Mouse (Mus musculus): ENCODE measurements around the gene Mylk4. TPM values are rescaled to one million over a fixed set of nuclear protein-coding genes. Genes with fewer than 3 reads are reported as not detected.

Mylk4 gene
- 0.40 and 0.52 TPM in 2 replicates for polyA plus RNA-seq (2015; fragmentation: Nextera tagmentation; extraction: Ambion mirVana)

- Histone ChIP-seq H3K9me3 (replicated peaks) (no peaks in the 10 kb centered on the region), H3K4me3 (replicated peaks) (no peak within 1 kb of the TSS), H3K27me3 (replicated peaks) (no peaks in the 10 kb centered on the region), H3K36me3 (no peaks in the 10 kb centered on the region), H3K4me1 (no peaks in the 10 kb centered on the region), H3K9ac (replicated peaks) (no peak within 1 kb of the TSS), H3K4me2 (no peak within 1 kb of the TSS), H3K27ac (replicated peaks) (no peak within 1 kb of the TSS)
- no peak for ATAC-seq (ENCODE audit: low FRiP score)
- 84% methylated on average over 8 of the region's 8 CpGs for WGBS
Measured at GRCm38 (mm10) chr13:32783816-32784215, at the start of gene Mylk4. Gene Mylk4, minus strand, starts transcription at chr13:32783954.

- Histone ChIP-seq H3K27ac (replicated peaks) (no peak overlapping the region), H3K9ac (replicated peaks) (no peak overlapping the region), H3K36me3 (no peaks in the 10 kb centered on the region), H3K9me3 (replicated peaks) (no peaks in the 10 kb centered on the region), H3K4me1 (0 out of 2 replicates have a peak, but pooled peaks cover 4% of the 10 kb centered on the region), H3K27me3 (replicated peaks) (no peaks in the 10 kb centered on the region), H3K4me3 (replicated peaks) (no peak overlapping the region), H3K4me2 (no peak overlapping the region)
- WGBS = 75% methylated on average over 6 of the region's 6 CpGs
- no peak for ATAC-seq (ENCODE audit: low FRiP score)
Measured at GRCm38 (mm10) chr13:32833237-32833636, 49.5 kb upstream of the Mylk4 start.

- Histone ChIP-seq H3K9me3 (replicated peaks) (no peaks in the 10 kb centered on the region), H3K4me2 (no peak overlapping the region), H3K9ac (replicated peaks) (no peak overlapping the region), H3K27me3 (replicated peaks) (no peaks in the 10 kb centered on the region), H3K36me3 (no peaks in the 10 kb centered on the region), H3K4me3 (replicated peaks) (no peak overlapping the region), H3K27ac (replicated peaks) (no peak overlapping the region), H3K4me1 (0 out of 2 replicates have a peak, but pooled peaks cover 4% of the 10 kb centered on the region)
- WGBS = 75% methylated on average over 3 of the region's 3 CpGs
- no peak for ATAC-seq (ENCODE audit: low FRiP score)
Measured at GRCm38 (mm10) chr13:32832776-32833175, 49.0 kb upstream of the Mylk4 start.

DNA sequence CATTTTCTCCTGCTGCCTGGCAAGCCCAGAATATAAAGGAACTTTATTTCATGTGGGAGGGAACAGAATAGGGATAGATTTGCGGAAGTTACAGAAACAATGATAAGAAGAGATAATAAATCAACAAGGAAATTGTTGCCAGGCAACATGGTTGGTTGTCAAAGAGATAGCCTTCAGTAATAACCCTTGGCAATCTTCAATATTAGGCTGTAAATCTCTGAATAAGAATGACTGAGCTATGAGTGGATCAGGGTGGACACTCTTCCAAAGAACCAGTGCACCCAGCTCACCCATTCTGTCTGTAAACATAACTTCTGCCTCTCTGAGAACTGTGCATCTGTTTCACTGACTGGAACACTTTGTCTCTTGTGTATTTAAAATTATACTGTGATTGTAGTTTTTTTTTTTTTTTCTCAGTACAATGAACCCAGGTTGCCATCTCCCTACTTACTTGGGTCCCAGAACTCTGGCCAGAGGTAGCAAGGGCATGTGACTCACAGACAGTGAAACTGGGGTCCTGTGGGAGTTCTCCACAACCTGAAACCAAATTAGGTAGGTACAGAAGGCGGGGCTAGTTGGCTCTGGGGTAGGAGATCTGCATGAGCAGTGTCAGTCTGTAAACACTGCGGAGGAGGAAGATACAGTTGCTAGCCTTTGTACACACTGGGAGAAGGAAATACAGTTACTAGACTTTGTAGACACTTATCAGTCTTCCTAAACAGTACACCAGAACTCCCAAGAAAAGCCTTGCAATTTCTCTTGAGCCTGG is 47.9 kb upstream of the Mylk4 start:
- H3K9ac ChIP-seq (replicated peaks) = no peak overlapping the region
- no peak for ATAC-seq (ENCODE audit: low FRiP score)
- no peaks in the 10 kb centered on the region for H3K27me3 ChIP-seq (replicated peaks)
- no peaks in the 10 kb centered on the region for H3K9me3 ChIP-seq (replicated peaks)
- H3K4me1 ChIP-seq = 0 out of 2 replicates have a peak, but pooled peaks cover 4% of the 10 kb centered on the region
- H3K36me3 ChIP-seq = no peaks in the 10 kb centered on the region
- H3K4me2 ChIP-seq = no peak overlapping the region
- no peak overlapping the region for H3K27ac ChIP-seq (replicated peaks)
- no peak overlapping the region for H3K4me3 ChIP-seq (replicated peaks)
- WGBS = 76% methylated on average over 3 of the region's 3 CpGs

DNA sequence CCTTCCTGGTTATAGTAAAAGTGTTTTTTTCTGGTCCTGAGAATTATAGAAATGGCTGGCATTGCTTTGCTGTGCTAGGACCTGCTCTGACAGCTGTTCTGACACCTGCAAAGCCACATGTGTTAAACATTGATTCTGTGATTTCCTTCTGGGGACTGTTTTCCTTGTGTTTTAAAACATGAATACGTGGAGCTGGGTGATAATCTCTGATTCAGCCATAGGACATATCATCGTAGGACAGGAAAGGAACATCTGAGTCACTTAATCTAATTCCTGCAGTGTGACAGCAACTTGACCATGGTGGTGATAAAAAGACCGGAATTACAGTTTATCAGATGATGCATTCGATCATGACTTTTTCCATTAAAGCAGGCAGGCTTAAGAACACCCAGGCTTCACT is 45.1 kb upstream of the Mylk4 start:
- H3K4me1 ChIP-seq = 0 out of 2 replicates have a peak, but pooled peaks cover 4% of the 10 kb centered on the region
- WGBS = 82% methylated on average over 4 of the region's 4 CpGs
- no peak overlapping the region for H3K4me3 ChIP-seq (replicated peaks)
- ATAC-seq (ENCODE audit: low FRiP score) = no peak
- H3K27me3 ChIP-seq (replicated peaks) = no peaks in the 10 kb centered on the region
- H3K9ac ChIP-seq (replicated peaks) = no peak overlapping the region
- H3K9me3 ChIP-seq (replicated peaks) = no peaks in the 10 kb centered on the region
- H3K36me3 ChIP-seq = no peaks in the 10 kb centered on the region
- no peak overlapping the region for H3K4me2 ChIP-seq
- H3K27ac ChIP-seq (replicated peaks) = no peak overlapping the region

GRCm38 (mm10) chr13:32827951-32828350 is 44.2 kb upstream of the Mylk4 start:
- WGBS = 63% methylated on average over 4 of the region's 4 CpGs
- Histone ChIP-seq H3K4me3 (replicated peaks) (no peak overlapping the region), H3K9ac (replicated peaks) (no peak overlapping the region), H3K4me2 (no peak overlapping the region), H3K27me3 (replicated peaks) (no peaks in the 10 kb centered on the region), H3K36me3 (no peaks in the 10 kb centered on the region), H3K27ac (replicated peaks) (no peak overlapping the region), H3K9me3 (replicated peaks) (no peaks in the 10 kb centered on the region), H3K4me1 (0 out of 2 replicates have a peak, but pooled peaks cover 4% of the 10 kb centered on the region)
- no peak for ATAC-seq (ENCODE audit: low FRiP score)

DNA sequence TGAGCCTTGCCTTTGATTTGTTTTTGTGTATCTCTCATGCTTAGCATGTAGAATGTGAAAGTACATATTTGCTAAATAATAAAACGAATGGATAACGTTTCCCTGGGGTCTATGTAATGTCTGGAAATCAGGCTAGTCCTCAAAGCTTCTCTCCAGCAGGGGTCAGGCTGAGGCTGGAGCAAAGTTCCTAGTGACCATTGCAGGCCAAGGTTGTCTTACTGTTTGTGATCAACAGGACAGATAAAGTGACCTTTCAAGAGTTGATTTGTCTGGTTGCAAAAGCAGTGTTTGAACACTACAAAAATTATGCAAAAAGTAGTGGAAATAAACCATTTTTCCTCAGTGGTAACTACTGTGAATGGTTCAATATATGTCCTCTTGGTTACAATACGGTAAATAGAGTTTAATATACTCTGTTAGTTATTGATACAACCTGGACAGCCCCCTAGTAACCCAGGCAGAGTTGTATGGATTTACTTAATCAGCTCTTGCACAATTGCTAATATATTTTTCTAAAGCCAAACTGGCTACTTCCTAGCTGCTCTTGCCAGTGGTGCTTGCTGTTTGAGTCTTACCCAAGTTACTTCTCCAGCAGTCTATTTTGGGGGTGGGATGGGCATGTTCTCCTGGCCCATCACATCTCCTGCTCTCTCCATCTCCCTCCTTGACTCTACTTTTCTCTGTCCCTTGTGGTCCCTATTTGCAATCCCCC is 43.5 kb upstream of the Mylk4 start:
- Histone ChIP-seq H3K9ac (replicated peaks) (no peak overlapping the region), H3K27me3 (replicated peaks) (no peaks in the 10 kb centered on the region), H3K36me3 (0 out of 2 replicates have a peak, but pooled peaks cover 4% of the 10 kb centered on the region), H3K4me2 (no peak overlapping the region), H3K9me3 (replicated peaks) (no peaks in the 10 kb centered on the region), H3K4me1 (0 out of 2 replicates have a peak, but pooled peaks cover 4% of the 10 kb centered on the region), H3K4me3 (replicated peaks) (no peak overlapping the region), H3K27ac (replicated peaks) (no peak overlapping the region)
- no peak for ATAC-seq (ENCODE audit: low FRiP score)
- 85% methylated on average over 3 of the region's 3 CpGs for WGBS

DNA sequence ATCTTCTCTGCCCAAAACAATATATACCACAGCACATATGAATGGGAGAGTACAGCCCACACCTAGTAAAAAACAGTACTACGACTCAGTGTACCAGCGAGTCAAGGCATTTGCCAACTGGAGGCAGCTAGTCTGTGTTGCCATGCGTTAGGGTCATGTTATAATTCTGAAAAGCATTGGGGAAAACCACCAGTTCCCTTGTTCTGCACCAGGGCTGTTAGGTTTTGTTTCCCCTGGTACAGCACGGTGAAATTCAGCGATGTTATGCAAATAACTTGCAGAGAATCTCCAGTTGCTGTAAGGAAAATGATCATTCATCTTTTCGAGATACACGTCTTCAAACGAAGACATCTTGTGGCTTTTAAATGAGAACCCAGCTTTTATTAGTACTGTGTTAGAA is 41.8 kb upstream of the Mylk4 start:
- WGBS = 94% methylated on average over 8 of the region's 8 CpGs
- H3K4me1 ChIP-seq = no peaks in the 10 kb centered on the region
- H3K9ac ChIP-seq (replicated peaks) = no peak overlapping the region
- H3K4me3 ChIP-seq (replicated peaks) = no peak overlapping the region
- peaks cover 17% of the 10 kb centered on the region for H3K36me3 ChIP-seq
- H3K9me3 ChIP-seq (replicated peaks) = no peaks in the 10 kb centered on the region
- no peaks in the 10 kb centered on the region for H3K27me3 ChIP-seq (replicated peaks)
- no peak overlapping the region for H3K4me2 ChIP-seq
- no peak for ATAC-seq (ENCODE audit: low FRiP score)
- H3K27ac ChIP-seq (replicated peaks) = no peak overlapping the region

DNA sequence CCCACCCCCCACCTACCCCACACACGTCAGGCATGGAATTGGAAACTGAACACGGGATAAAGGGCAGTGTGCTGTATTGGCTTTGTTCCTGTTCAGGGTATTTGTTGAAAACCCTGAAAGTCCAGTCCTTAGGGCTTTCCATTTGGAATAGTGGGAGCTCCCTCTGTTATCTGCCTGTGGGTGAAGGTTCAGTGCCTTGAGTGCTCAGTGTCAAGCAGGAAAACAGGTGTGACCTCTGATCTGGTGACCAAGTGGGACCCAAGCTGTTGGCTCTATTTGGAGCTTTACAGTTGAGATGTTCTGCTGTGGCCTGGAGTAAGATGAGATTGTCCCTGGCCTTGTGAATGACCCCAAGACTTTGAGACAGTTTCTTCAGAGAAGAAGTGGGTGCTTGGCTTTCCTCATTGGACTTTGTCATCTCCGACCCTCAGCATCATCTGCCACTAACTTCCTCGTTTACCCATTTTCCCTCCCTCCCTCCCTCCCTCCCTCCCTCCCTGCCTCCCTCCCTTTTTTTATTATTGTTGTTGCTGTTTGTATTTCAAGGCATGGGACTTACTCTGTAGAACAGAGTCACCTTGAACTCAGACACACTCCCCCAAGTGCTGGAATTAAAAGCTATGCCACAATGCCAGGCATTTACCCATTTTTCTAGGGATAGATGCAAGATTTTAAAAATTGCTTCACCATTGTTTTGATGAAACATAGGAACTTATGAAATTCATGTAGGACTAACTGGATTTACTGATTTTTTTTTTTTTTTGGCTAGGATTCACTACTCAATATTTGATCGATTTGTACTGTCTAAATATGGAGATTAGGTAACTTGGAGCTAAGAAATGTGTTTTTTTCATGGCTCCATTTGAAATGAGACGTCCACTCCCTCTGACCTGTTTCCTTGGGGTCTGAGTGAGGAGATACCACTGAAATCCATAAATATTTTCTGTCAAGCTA is 40.9 kb upstream of the Mylk4 start:
- no peak overlapping the region for H3K27ac ChIP-seq (replicated peaks)
- no peak overlapping the region for H3K4me2 ChIP-seq
- no peak for ATAC-seq (ENCODE audit: low FRiP score)
- no peaks in the 10 kb centered on the region for H3K4me1 ChIP-seq
- H3K4me3 ChIP-seq (replicated peaks) = no peak overlapping the region
- 87% methylated on average over 6 of the region's 6 CpGs for WGBS
- no peaks in the 10 kb centered on the region for H3K9me3 ChIP-seq (replicated peaks)
- no peak overlapping the region for H3K9ac ChIP-seq (replicated peaks)
- H3K27me3 ChIP-seq (replicated peaks) = no peaks in the 10 kb centered on the region
- H3K36me3 ChIP-seq = peaks cover 25% of the 10 kb centered on the region

GRCm38 (mm10) chr13:32823126-32823525 is 39.4 kb upstream of the Mylk4 start:
- H3K9me3 ChIP-seq (replicated peaks) = no peaks in the 10 kb centered on the region
- no peak overlapping the region for H3K4me3 ChIP-seq (replicated peaks)
- H3K4me2 ChIP-seq = no peak overlapping the region
- no peaks in the 10 kb centered on the region for H3K4me1 ChIP-seq
- 91% methylated on average over 6 of the region's 6 CpGs for WGBS
- H3K9ac ChIP-seq (replicated peaks) = no peak overlapping the region
- no peak overlapping the region for H3K27ac ChIP-seq (replicated peaks)
- no peak for ATAC-seq (ENCODE audit: low FRiP score)
- no peaks in the 10 kb centered on the region for H3K27me3 ChIP-seq (replicated peaks)
- H3K36me3 ChIP-seq = peaks cover 38% of the 10 kb centered on the region

GRCm38 (mm10) chr13:32821671-32822070 is 37.9 kb upstream of the Mylk4 start:
- ATAC-seq (ENCODE audit: low FRiP score) = no peak
- H3K4me3 ChIP-seq (replicated peaks) = no peak overlapping the region
- H3K9me3 ChIP-seq (replicated peaks) = no peaks in the 10 kb centered on the region
- 96% methylated on average over 4 of the region's 4 CpGs for WGBS
- no peak overlapping the region for H3K27ac ChIP-seq (replicated peaks)
- H3K4me2 ChIP-seq = no peak overlapping the region
- no peak overlapping the region for H3K9ac ChIP-seq (replicated peaks)
- H3K27me3 ChIP-seq (replicated peaks) = no peaks in the 10 kb centered on the region
- H3K4me1 ChIP-seq = no peaks in the 10 kb centered on the region
- peaks cover 49% of the 10 kb centered on the region for H3K36me3 ChIP-seq
